Mouse (Mus musculus): ENCODE measurements at regions not wholly inside any gene's neighbourhood (a gene's known extent, or its start where the extent isn't known, plus 50 kb on each side); places are given as distances from the start of the nearest gene placed in this dataset.

- in situ Hi-C loops (cut with MboI; ENCODE audit: low pct_ligation_motif_present, low pct_unique_long_range_greater_than_20kb, low sequenced_read_pairs) (no loop called here), dilution Hi-C loops (cut with MboI; ENCODE audit: extremely low pct_ligation_motif_present, extremely low pct_unique_long_range_greater_than_20kb, low sequenced_read_pairs) (no loop called here)
- Histone ChIP-seq H3K4me2 (ENCODE audit: insufficient read depth, low read depth, poor library complexity, severe bottlenecking) (no peak overlapping the region), H3K79me2 (replicated peaks; ENCODE audit: control insufficient read depth, extremely low read depth, insufficient read depth, poor library complexity, severe bottlenecking) (no peaks in the 10 kb centered on the region), H3K36me3 (replicated peaks in 1 of 2; ENCODE audit: control insufficient read depth in 1 of 2, insufficient read depth in 1 of 2, low read length in 1 of 2) (no peaks in the 10 kb centered on the region), H3K9ac (ENCODE audit: insufficient read depth, low read depth) (no peak overlapping the region), H3K4me3 (replicated peaks in 1 of 3; ENCODE audit: low read depth in 2 of 3, low read length in 2 of 3, poor library complexity in 1 of 3) (no peak overlapping the region), H3K9me3 (replicated peaks; ENCODE audit: low read length) (peaks cover 28% of the 10 kb centered on the region), H3K27ac (ENCODE audit: insufficient read depth, low read depth) (no peak overlapping the region), H3K27me3 (replicated peaks) (no peaks in the 10 kb centered on the region), H3K4me1 (ENCODE audit: control insufficient read depth in 1 of 2, insufficient read depth in 2 of 2) (no peaks in the 10 kb centered on the region)
- no peak for DNase-seq (ENCODE audit: extremely low read depth)
- TF ChIP-seq SMC3 (IDR thresholded peaks at IDR 0.05; ENCODE audit: low read depth, low read length) (no peak), RCOR1 (conservative IDR thresholded peaks at IDR 0.05; ENCODE audit: low read depth, low read length) (no peak), E2F4 (IDR thresholded peaks at IDR 0.05; ENCODE audit: insufficient replicate concordance, low read depth, low read length) (no peak), SIN3A (IDR thresholded peaks at IDR 0.05; ENCODE audit: low read length) (no peak), ELF1 (IDR thresholded peaks at IDR 0.05; ENCODE audit: low read depth, low read length) (no peak), MAFK (IDR thresholded peaks at IDR 0.05; ENCODE audit: insufficient replicate concordance, low read length) (no peak), RAD21 (IDR thresholded peaks at IDR 0.05; ENCODE audit: low read depth, low read length) (no peak), MAX (IDR thresholded peaks at IDR 0.05; ENCODE audit: low read length) (no peak)
Measured at GRCm38 (mm10) chr1:41449972-41450371, 644.6 kb downstream of the Tmem182 start.
